Comparison of ENCODE assay signal across 9 mouse cellular contexts in the genomic region with DNA sequence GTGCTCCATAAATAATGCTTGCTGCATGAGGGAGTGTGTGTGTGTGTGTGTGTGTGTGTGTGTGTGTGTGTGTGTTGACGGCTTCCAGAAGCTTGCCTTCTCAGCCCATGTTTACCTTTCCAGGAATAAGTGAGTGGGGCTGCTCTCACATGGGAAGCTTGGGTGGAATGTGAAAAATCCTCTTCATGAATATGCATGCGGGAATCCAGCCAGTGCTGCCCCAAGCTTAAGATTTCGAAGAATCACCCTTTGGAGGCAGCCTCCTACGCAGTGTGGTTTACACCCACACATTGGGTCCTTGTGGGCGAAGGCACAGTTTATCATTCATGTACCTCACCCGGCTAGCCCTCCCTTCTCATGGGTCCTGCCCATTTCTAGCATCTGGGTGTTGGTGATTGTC.
DNase-seq lines count a peak whose midpoint lies in the region; ATAC-seq lines count a peak whose summit lies in the region.
"Had no signal": no experiment of that assay in that cellular context is flagged by ENCODE, and none has a peak within 500 bp of the region (broad histone marks: within the 10 kb centered on the region; RNA-seq: fewer than 3 reads in every experiment).

No protein-coding gene starts in this region.

- no peak for DNase-seq in frontal cortex, postnatal 25 days (ENCODE audit: low spot score in 2 of 2)
- peak; percentile 70 for DNase-seq in right cerebral cortex, adult 18-20 months
- DNase-seq in right cerebral cortex, postnatal 4 days: no peak
- peak; percentile 52 to 75 for DNase-seq in kidney, postnatal 4 days
- peak; percentile 32 for DNase-seq in yolk sac, embryonic 10.5 days (ENCODE audit: low spot score)
- DNase-seq in cerebellum, postnatal 36 days: no peak
- no peak for DNase-seq in urinary bladder, postnatal 14 days (ENCODE audit: low spot score)
- DNase-seq: B cell, adult 2 months had no signal

- ATAC-seq in frontal cortex, adult (ENCODE audit: low TSS enrichment): peak; percentile 74

Comparison
In these comparisons a context has a peak if more than half of its experiments do, and no peak if none do; other contexts are left out.
1. DNase-seq: peak in right cerebral cortex, adult 18-20 months (single experiment), kidney, postnatal 4 days (2 of 2) and yolk sac, embryonic 10.5 days (single experiment); none in frontal cortex, postnatal 25 days (0 of 2), right cerebral cortex, postnatal 4 days (single experiment), cerebellum, postnatal 36 days (0 of 2) and urinary bladder, postnatal 14 days (single experiment).